Mouse (Mus musculus): ENCODE results near the gene A830018L16Rik. TPM values are rescaled to one million over a fixed set of nuclear protein-coding genes. Genes with fewer than 3 reads are reported as not detected.

Gene A830018L16Rik
- total and polyA plus RNA-seq, 3 experiments = not detected

- H3K4me1 ChIP-seq (ENCODE audit: control insufficient read depth in 1 of 2, insufficient read depth in 2 of 2, low read length in 2 of 2) = no peaks in the 10 kb centered on the region
- no peak overlapping the region for H3K9ac ChIP-seq (ENCODE audit: control insufficient read depth, low read depth, low read length, poor library complexity, severe bottlenecking)
- H3K36me3 ChIP-seq (ENCODE audit: control insufficient read depth in 1 of 2, insufficient read depth in 2 of 2, low read length in 2 of 2) = no peaks in the 10 kb centered on the region
- no peak overlapping the region for H3K4me3 ChIP-seq (ENCODE audit: control insufficient read depth in 1 of 2, insufficient read depth in 1 of 2, low read depth in 2 of 2, low read length in 2 of 2)
- no peak for DNase-seq (ENCODE audit: low read depth, low spot score)
- no peak overlapping the region for H3K27ac ChIP-seq (ENCODE audit: control insufficient read depth, low read depth, low read length)
- H3K9me3 ChIP-seq (replicated peaks; ENCODE audit: insufficient read depth, low read length) = no peaks in the 10 kb centered on the region
- H3K79me2 ChIP-seq (ENCODE audit: control insufficient read depth, insufficient read depth, low read length, poor library complexity) = no peaks in the 10 kb centered on the region
- TF ChIP-seq JUND (IDR thresholded peaks at IDR 0.05; ENCODE audit: low read depth, low read length) (no peak), TBP (IDR thresholded peaks at IDR 0.05; ENCODE audit: low read depth, low read length) (no peak), TAL1 (IDR thresholded peaks at IDR 0.05; ENCODE audit: low read length) (no peak), POLR2AphosphoS2 (IDR thresholded peaks at IDR 0.05; ENCODE audit: low read length) (no peak), POLR2A (IDR thresholded peaks at IDR 0.05; ENCODE audit: control insufficient read depth in 1 of 2, insufficient read depth in 1 of 2, low read depth in 1 of 2, low read length in 2 of 2, poor library complexity in 1 of 2) (no peak), MAFK (IDR thresholded peaks at IDR 0.05; ENCODE audit: borderline replicate concordance, low read depth, low read length) (no peak), ZMIZ1 (IDR thresholded peaks at IDR 0.05; ENCODE audit: low read depth, low read length) (no peak), POLR2AphosphoS5 (IDR thresholded peaks at IDR 0.05; ENCODE audit: borderline replicate concordance, low read depth, low read length) (no peak), ZNF384 (IDR thresholded peaks at IDR 0.05; ENCODE audit: low read depth, low read length) (no peak), CHD1 (IDR thresholded peaks at IDR 0.05; ENCODE audit: low read depth, low read length) (no peak), MYC (IDR thresholded peaks at IDR 0.05; ENCODE audit: low read depth, low read length) (no peak), RCOR1 (IDR thresholded peaks at IDR 0.05; ENCODE audit: low read depth, low read length) (no peak), NELFE (IDR thresholded peaks at IDR 0.05; ENCODE audit: low read depth, low read length) (no peak)
- no peaks in the 10 kb centered on the region for H3K27me3 ChIP-seq (ENCODE audit: control insufficient read depth in 1 of 2, insufficient read depth in 2 of 2, low read length in 2 of 2)
These were observed 502.0 kb downstream of the A830018L16Rik start for GRCm38 (mm10) chr1:11915873-11916272.

- no peak for TF ChIP-seq POLR2AphosphoS5 (IDR thresholded peaks at IDR 0.05; ENCODE audit: borderline replicate concordance, low read depth, low read length)
- no peak for TF ChIP-seq ZNF384 (IDR thresholded peaks at IDR 0.05; ENCODE audit: low read depth, low read length)
- no peak for TF ChIP-seq POLR2A (IDR thresholded peaks at IDR 0.05; ENCODE audit: control insufficient read depth in 1 of 2, insufficient read depth in 1 of 2, low read depth in 1 of 2, low read length in 2 of 2, poor library complexity in 1 of 2)
- no peak for TF ChIP-seq TBP (IDR thresholded peaks at IDR 0.05; ENCODE audit: low read depth, low read length)
- TF ChIP-seq EP300 (IDR thresholded peaks at IDR 0.05; ENCODE audit: low read depth in 1 of 2, low read length in 2 of 2) = no peak
- TF ChIP-seq TCF12 (IDR thresholded peaks at IDR 0.05; ENCODE audit: low read depth, low read length) = no peak
- no peak for TF ChIP-seq USF2 (IDR thresholded peaks at IDR 0.05; ENCODE audit: borderline replicate concordance in 1 of 2, insufficient read depth in 1 of 2, low read depth in 1 of 2, low read length in 2 of 2)
- TF ChIP-seq SIN3A (IDR thresholded peaks at IDR 0.05; ENCODE audit: low read length) = no peak
- TF ChIP-seq ZKSCAN1 (IDR thresholded peaks at IDR 0.05; ENCODE audit: low read depth, low read length) = no peak
- no peak for TF ChIP-seq CTCF (IDR thresholded peaks at IDR 0.05 in 2 of 3, conservative IDR thresholded peaks at IDR 0.05 in 1 of 3; ENCODE audit: control insufficient read depth in 1 of 3, insufficient read depth in 1 of 3, low read depth in 2 of 3, low read length in 3 of 3, poor library complexity in 1 of 3, severe bottlenecking in 1 of 3)
- TF ChIP-seq ELF1 (IDR thresholded peaks at IDR 0.05; ENCODE audit: low read depth, low read length) = no peak
- no peak for TF ChIP-seq CHD1 (IDR thresholded peaks at IDR 0.05; ENCODE audit: low read depth, low read length)
- TF ChIP-seq KAT2A (conservative IDR thresholded peaks at IDR 0.05; ENCODE audit: low read depth, low read length) = no peak
- no peak for TF ChIP-seq SMC3 (IDR thresholded peaks at IDR 0.05; ENCODE audit: low read depth, low read length)
- no peak for TF ChIP-seq GATA1 (IDR thresholded peaks at IDR 0.05; ENCODE audit: low read depth, low read length)
- no peak for TF ChIP-seq USF1 (IDR thresholded peaks at IDR 0.05; ENCODE audit: low read depth, low read length)
- TF ChIP-seq MEF2A (IDR thresholded peaks at IDR 0.05; ENCODE audit: extremely low read depth, insufficient replicate concordance, low read depth, low read length, poor library complexity, severe bottlenecking) = no peak
- TF ChIP-seq UBTF (IDR thresholded peaks at IDR 0.05; ENCODE audit: borderline replicate concordance, insufficient read depth, low read depth, low read length) = no peak
- no peak for TF ChIP-seq NRF1 (IDR thresholded peaks at IDR 0.05; ENCODE audit: insufficient read depth, low read depth, low read length, poor library complexity, severe bottlenecking)
- Histone ChIP-seq H3K36me3 (ENCODE audit: control insufficient read depth in 1 of 2, insufficient read depth in 2 of 2, low read length in 2 of 2) (no peaks in the 10 kb centered on the region), H3K4me3 (ENCODE audit: control insufficient read depth in 1 of 2, insufficient read depth in 1 of 2, low read depth in 2 of 2, low read length in 2 of 2) (no peak overlapping the region), H3K9me3 (replicated peaks; ENCODE audit: insufficient read depth, low read length) (no peaks in the 10 kb centered on the region), H3K9ac (ENCODE audit: control insufficient read depth, low read depth, low read length, poor library complexity, severe bottlenecking) (no peak overlapping the region), H3K79me2 (ENCODE audit: control insufficient read depth, insufficient read depth, low read length, poor library complexity) (no peaks in the 10 kb centered on the region), H3K27me3 (ENCODE audit: control insufficient read depth in 1 of 2, insufficient read depth in 2 of 2, low read length in 2 of 2) (no peaks in the 10 kb centered on the region), H3K4me1 (ENCODE audit: control insufficient read depth in 1 of 2, insufficient read depth in 2 of 2, low read length in 2 of 2) (no peaks in the 10 kb centered on the region), H3K27ac (ENCODE audit: control insufficient read depth, low read depth, low read length) (no peak overlapping the region)
- DNase-seq (ENCODE audit: low read depth, low spot score) = no peak
These were observed 523.1 kb downstream of the A830018L16Rik start for GRCm38 (mm10) chr1:11936984-11937383.
